Mouse (Mus musculus) left cerebral cortex, postnatal 36 days (tissue): ENCODE measurements around the gene Mrpl55. TPM values are rescaled to one million over a fixed set of nuclear protein-coding genes. Genes with fewer than 3 reads are reported as not detected.
"Not testable (repeated sequence)": the region's sequence is repeated elsewhere in the genome, so short reads cannot be mapped to it uniquely, and the experiment has no call there.

Experiments used
- DNase-seq, 2 experiments: peaks; one replicate each; pipeline ENCODE4 v3.0.0; 2021 to 2022; ENCODE audit warnings: low spot score in 2 of 2, mixed read lengths in 1 of 2
- intact Hi-C: fragments of 180-260 bp; cut with DNase I; formaldehyde crosslinking; loops from one replicate; pipeline ENCODE4 v1.15.1; 2025
- total RNA-seq, 2 experiments: library from RNA; stranded (reverse); gene quantifications; 2 replicates each; pipeline ENCODE4 v1.2.3; 2021

Gene Mrpl55
- total RNA-seq, 2 experiments from 2014 or later = 33.5 to 39.2 TPM

DNA sequence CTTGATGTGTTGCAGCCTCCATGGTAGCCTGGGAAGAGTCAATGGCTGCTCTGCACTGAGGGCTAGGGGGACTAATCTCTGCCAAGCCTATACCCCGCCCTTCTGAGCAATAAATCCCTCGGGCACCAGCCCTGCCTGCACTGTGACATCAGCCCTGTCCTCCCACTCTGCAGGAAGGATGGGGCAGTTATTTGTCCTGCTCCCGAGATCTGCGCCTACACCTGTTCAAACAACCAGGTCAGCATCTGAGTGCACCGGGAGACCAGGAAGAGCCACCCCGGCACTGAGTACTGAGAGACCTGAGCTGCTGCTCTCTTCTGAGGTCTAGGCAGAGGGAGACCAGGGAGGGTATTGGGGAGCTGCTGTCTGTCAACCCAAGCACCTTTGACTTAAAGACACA lies 14.6 kb upstream of the Mrpl55 start:
- intact Hi-C loops = no loop called here
- DNase-seq = no peak

DNA sequence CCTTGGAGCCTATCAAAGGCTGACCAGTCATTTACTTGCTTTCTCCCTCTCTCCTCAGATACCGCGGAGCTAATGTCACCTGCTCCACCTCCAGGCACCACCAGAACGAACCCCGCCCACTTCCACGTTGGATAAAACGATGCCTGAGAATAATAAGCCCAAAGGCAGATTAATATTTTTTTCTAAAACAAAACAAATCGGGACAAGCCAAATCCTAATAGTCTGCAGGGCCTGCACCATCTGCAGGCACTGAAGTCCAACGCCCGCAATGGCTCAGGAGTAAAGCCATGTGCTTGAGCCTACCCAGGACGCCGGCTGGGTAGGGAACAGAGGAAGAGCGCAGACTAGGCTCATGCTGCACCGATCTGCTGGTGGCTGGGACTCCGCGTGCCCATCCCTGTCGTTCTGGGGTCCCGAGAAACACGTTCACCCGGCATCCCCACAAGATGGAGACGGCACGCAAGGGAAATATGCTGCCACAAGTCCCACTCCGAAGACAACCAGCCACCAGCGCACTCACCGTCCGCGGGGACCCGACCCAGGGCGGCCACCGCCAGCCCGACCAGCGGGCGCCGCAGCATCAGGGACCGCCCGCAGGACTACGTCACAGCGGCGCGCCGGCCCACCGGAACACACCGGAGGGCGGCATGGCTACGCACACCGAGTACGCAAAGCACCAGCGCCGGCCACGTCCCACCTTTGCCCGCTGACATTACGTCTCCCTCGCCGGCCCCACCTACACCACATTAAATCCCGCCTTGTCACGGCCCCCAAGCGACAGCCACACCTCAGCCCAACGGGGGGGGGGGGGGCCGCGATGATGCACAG lies 10.8 kb upstream of the Mrpl55 start:
- intact Hi-C loops = loop anchor here (5.0 kb wide), 1 partner anchor 209 kb away; no protein-coding TSS in a partner anchor
- peak; percentile 92 to 95 for DNase-seq

GRCm38 (mm10) chr11:59192059-59192386 lies 10.3 kb upstream of the Mrpl55 start, which contains the start of gene Guk1:
Gene Guk1 (minus strand): TSS chr11:59192212.
- intact Hi-C loops = loop anchor here (5.0 kb wide), 1 partner anchor 210 kb away; no protein-coding TSS in a partner anchor

DNA sequence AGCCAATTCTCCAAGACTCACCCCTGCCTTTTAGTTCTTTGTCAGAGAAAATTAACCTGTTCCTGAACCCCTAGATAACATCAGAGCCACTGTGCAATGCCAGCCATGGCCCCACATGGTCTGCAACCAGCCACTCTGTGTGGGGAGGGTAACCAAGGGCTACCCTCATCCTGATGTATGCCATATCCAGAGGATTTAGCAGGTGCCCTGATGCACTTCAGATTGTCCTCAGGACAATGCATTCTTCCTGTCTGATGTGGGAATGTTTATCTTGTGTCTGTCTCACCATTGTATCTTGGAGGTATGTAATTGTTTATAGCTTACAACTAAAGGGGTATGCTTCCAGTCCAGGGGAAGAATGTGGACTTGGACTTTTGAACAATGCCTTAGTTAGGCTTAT lies 6.1 kb upstream of the Mrpl55 start:
- intact Hi-C loops = no loop called here
- DNase-seq = no peak

More at GRCm38 (mm10) chr11:59192059-59192386, 10.3 kb upstream of the Mrpl55 start, which contains the start of gene Guk1:
- DNase-seq = no peak

- DNase-seq = no peak
- intact Hi-C loops = no loop called here
Observed at GRCm38 (mm10) chr11:59201216-59202002, 877 bp upstream of the Mrpl55 start.

- intact Hi-C loops = loop anchor here (2.0 kb wide), 1 partner anchor 19 kb away; no protein-coding TSS in a partner anchor
- DNase-seq = peak; percentile 95 to 97
Observed at GRCm38 (mm10) chr11:59208153-59208831, 6.0 kb downstream of the Mrpl55 start, which contains the start of gene 2310033P09Rik. Gene 2310033P09Rik (plus strand): TSS chr11:59208321.

DNA sequence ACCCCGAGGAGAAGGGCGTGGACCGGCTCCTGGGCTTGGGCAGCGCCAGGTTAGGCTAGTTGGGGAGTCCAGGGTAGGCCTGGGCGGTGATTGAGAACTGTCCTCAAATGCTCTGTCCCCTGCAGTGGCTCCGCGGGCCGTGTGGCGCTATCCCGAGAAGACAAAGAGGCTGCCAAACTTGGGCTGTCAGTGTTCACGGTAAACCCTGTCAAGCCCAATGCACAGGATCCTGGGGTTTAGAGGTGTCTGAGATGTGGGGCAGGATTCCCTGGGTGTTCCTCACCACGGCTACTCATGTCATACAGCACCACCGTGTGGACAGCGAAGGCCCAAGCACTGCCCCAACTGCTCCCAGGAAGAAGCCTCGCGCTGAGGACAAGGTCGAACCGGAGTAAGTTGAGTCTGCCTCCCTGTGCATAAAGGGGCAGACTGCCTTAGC lies 6.7 kb downstream of the Mrpl55 start:
- intact Hi-C loops = loop anchor here (2.0 kb wide), 1 partner anchor 18 kb away; no protein-coding TSS in a partner anchor
- peak in 1 of 2 experiments; percentile 65 for DNase-seq

DNA sequence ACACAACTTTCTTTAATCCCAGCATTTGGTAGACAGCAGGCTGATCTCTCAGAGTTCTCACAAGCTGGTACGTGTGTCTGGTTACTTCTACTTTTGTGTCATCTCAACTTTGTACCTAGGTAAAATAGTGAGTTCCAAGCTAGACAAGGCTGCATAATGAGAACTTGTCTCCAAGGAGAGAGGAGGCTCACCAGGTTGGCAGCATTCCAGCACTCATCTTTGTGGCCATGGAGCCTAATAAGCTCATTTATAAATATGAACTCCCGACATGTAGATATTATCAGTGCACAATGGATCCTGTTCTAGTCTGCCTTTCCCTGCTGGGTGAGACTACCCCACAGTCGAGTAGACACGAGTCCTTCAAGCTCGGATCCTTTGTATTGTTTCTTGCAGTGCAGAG lies 7.3 kb downstream of the Mrpl55 start:
- intact Hi-C loops = loop anchor here (2.0 kb wide), 1 partner anchor 17 kb away; no protein-coding TSS in a partner anchor

DNA sequence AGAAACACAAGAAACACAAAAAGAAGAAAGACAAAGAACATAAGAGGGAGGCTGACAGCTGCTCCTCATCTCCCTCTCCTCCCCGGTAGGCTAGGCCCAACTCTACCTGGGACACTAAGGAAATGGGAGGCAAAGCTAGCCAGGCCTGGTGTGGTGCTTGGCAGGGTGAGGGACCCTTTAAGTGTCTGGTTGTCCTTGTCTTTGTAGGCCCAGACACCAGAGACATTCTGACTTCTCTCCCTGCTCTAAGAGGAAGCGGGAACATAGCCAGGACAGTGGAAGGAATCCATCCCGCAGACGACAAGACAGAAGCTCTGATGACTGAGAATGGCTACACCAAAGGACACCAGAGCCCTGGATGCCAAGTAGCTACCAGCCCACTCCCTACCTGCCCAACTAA lies 7.7 kb downstream of the Mrpl55 start:
- DNase-seq = no peak
- intact Hi-C loops = no loop called here

More for the DNA sequence above, 7.3 kb downstream of the Mrpl55 start:
- no peak for DNase-seq

GRCm38 (mm10) chr11:59211561-59211960 lies 9.3 kb downstream of the Mrpl55 start:
- intact Hi-C loops, DNase-seq: not testable (repeated sequence)

GRCm38 (mm10) chr11:59212320-59212719 lies 10.0 kb downstream of the Mrpl55 start:
- DNase-seq, intact Hi-C loops: not testable (repeated sequence)

GRCm38 (mm10) chr11:59212892-59213494 lies 10.7 kb downstream of the Mrpl55 start:
- intact Hi-C loops = no loop called here
- DNase-seq = no peak

- intact Hi-C loops = no loop called here
- DNase-seq = no peak
Observed at GRCm38 (mm10) chr11:59216955-59217354, 14.7 kb downstream of the Mrpl55 start.

DNA sequence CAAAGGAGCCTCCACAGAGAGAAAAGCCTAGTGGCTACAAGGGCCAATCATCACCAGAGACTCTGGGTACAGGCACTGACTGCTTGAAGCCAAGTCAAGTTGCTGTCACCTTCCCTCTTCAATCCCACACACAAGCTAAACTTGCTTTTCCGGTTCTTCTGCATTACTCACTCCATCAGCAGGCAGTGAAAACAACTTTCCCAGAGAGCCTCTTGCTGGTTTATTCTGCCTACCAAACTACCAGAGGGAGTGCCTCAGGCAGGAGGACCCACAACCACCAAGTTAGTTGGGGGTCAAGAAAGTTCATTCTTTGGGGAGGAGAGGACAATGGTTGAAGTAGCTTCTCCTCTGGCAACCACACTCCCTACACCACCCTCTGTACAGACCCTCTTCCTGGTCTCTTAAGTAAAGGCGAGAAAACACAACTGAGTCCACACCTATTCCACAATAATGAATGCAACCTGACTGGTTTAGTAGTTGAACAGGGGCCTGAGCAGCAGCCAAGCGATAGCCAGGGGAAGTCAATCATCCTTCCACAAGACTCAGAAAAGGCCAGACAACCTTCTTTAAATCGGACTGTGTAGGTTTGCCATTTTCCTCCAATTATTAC lies 16.2 kb downstream of the Mrpl55 start:
- intact Hi-C loops = no loop called here
- no peak for DNase-seq

- intact Hi-C loops = no loop called here
- DNase-seq = no peak
Observed at GRCm38 (mm10) chr11:59219064-59219463, 16.8 kb downstream of the Mrpl55 start.

- no peak for DNase-seq
- intact Hi-C loops = loop anchor here (10.0 kb wide), 1 partner anchor 263 kb away; no protein-coding TSS in a partner anchor
Observed at GRCm38 (mm10) chr11:59221604-59222003, 19.3 kb downstream of the Mrpl55 start.

GRCm38 (mm10) chr11:59222306-59222705 lies 20.0 kb downstream of the Mrpl55 start:
- intact Hi-C loops = loop anchor here (10.0 kb wide), 1 partner anchor 262 kb away; no protein-coding TSS in a partner anchor
- DNase-seq = no peak

GRCm38 (mm10) chr11:59224025-59224424 lies 21.7 kb downstream of the Mrpl55 start:
- no peak for DNase-seq
- intact Hi-C loops = loop anchor here (10.0 kb wide), 1 partner anchor 261 kb away; no protein-coding TSS in a partner anchor
